Mouse (Mus musculus): Measurements from ENCODE around the gene Gm45713.
"Not testable (repeated sequence)": the region's sequence is repeated elsewhere in the genome, so short reads cannot be mapped to it uniquely, and the experiment has no call there.

Gene Gm45713

GRCm38 (mm10) chr7:45139904-45140723, 4.1 kb upstream of the Gm45713 start:
- DNase-seq: no peak

DNA sequence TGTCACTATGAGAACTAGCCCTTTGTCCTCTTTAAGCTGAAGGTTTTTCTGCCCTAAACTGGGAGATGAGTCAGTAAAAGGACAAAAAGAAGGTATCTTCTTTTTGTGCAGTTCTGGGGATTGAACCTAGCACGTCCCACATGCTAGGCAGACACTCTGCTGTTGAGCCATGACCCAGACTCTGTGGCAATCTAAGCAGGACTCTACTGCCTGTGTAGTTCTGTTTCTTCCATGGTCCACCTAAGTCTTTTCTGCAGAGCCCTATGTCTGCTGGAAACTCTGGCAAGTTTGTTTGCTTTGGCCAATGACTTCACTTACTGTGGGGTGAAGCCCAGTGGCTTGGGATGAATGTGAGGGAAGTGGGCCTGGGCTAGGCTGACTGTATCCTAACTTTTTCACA, 2.4 kb upstream of the Gm45713 start:
- no peak for DNase-seq

- DNase-seq: peak; percentile 60
Observed at GRCm38 (mm10) chr7:45137171-45138006, 1.4 kb upstream of the Gm45713 start.

- peak; percentile 52 for DNase-seq
Observed at GRCm38 (mm10) chr7:45135370-45135769, 661 bp downstream of the Gm45713 start.

- peak; percentile 84 for DNase-seq
Observed at GRCm38 (mm10) chr7:45134544-45135026, 1.4 kb downstream of the Gm45713 start.

- DNase-seq: no peak
Observed at GRCm38 (mm10) chr7:45133446-45134159, 2.4 kb downstream of the Gm45713 start.

- DNase-seq: no peak
Observed at GRCm38 (mm10) chr7:45131850-45132249, 4.2 kb downstream of the Gm45713 start.

DNA sequence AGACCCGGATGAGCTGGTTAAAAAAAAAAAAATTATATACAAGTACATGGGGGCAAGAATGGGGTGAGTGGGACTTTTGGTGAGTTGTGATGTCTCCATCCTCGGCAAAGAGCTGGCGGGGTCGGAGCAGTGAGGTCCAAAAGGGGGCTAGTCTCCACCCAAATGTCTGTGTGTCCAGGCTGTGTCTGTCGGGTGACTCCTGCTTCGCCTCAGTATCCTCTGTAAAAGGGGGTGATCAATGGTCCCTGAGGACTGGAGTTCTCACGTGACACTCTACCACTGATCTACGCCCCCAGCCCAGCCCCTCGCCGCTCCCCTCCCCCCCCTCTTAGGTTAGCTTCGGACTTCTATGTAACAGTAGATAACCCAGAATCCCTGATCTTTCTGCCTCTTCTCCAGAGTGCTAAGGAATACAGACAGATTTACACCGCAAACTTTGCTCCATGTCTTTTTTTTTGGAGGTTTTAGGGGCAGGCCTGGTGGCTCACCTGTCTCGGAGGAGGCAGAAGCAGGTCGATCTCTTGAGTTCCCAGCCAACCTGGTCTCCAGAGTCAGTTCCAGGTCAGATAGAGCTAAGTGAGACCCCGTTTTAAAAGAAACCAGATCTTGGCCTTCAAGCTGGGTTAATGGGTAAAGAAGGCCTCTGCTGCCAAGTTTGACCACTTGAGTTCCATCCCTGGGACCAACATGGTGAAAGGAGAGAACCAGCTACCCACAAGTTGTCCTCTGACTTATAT, 6.1 kb downstream of the Gm45713 start:
- no peak for DNase-seq

- DNase-seq: peak; percentile 56
Observed at GRCm38 (mm10) chr7:45129318-45129717, 6.7 kb downstream of the Gm45713 start.

- peak; percentile 97 for DNase-seq
Observed at GRCm38 (mm10) chr7:45128624-45129246, 7.3 kb downstream of the Gm45713 start, which contains the start of gene Rpl13a. Gene Rpl13a (minus strand): TSS chr7:45128761.

- no peak for DNase-seq
Observed at GRCm38 (mm10) chr7:45127700-45128224, 8.3 kb downstream of the Gm45713 start.

DNA sequence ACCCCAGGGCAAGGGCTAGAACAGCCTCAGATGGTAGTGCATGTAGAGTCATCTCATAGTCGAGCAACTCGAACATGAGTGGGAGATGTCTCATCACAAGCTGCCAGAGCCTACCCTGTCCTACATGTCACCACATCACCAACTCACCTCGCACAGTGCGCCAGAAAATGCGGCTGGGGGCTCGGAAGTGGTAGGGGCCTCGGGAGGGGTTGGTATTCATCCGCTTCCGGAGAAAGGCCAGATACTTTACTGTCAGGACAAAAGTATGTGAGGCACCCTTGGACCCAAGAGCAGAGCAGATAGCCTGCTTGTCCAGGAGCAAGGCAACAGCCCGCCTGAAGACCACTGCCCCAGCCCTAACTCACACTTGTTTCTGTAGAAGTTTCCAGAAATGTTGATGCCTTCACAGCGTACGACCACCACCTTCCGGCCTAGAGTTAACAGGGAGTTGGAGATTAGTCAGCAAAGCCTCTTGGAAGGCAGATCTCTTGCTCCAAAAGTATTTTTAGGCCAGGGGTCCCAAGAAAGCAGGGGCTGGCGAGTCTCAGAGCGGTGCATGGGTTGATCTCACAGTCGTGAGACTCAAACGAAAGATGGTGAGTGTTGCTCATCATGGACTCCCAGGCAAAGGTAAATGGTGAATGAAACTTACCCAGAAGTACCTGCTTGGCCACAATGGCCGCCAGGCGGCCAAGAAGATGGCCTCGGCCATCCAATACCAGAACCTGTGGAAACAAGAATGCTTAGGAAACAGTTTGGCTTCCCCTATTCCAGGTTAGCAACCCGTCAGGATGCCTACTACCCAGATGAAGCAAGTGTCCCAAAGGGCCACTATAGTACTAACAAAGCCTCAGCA, 9.0 kb downstream of the Gm45713 start:
- no peak for DNase-seq

- DNase-seq: no peak
Observed at GRCm38 (mm10) chr7:45126147-45126843, 9.7 kb downstream of the Gm45713 start.

DNA sequence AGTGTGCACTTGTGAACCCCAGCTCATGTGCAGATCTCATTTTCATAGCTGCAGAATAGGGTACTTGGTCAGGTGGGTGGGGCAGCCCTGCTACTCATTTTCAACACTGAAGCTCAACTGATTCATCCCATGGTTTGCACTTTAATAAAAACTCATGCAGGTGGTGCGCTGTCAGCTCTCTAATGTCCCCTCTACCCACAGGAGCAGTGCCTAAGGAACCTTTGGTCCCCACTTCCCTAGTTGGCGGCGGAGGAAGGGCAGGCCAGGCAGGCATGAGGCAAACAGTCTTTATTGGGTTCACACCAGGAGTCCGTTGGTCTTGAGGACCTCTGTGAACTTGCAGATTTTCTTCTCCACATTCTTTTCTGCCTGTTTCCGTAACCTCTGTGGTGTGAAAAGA, 10.4 kb downstream of the Gm45713 start:
- not testable (repeated sequence) for DNase-seq

- peak; percentile 64 for DNase-seq
Observed at GRCm38 (mm10) chr7:45125144-45125600, 10.9 kb downstream of the Gm45713 start.

DNA sequence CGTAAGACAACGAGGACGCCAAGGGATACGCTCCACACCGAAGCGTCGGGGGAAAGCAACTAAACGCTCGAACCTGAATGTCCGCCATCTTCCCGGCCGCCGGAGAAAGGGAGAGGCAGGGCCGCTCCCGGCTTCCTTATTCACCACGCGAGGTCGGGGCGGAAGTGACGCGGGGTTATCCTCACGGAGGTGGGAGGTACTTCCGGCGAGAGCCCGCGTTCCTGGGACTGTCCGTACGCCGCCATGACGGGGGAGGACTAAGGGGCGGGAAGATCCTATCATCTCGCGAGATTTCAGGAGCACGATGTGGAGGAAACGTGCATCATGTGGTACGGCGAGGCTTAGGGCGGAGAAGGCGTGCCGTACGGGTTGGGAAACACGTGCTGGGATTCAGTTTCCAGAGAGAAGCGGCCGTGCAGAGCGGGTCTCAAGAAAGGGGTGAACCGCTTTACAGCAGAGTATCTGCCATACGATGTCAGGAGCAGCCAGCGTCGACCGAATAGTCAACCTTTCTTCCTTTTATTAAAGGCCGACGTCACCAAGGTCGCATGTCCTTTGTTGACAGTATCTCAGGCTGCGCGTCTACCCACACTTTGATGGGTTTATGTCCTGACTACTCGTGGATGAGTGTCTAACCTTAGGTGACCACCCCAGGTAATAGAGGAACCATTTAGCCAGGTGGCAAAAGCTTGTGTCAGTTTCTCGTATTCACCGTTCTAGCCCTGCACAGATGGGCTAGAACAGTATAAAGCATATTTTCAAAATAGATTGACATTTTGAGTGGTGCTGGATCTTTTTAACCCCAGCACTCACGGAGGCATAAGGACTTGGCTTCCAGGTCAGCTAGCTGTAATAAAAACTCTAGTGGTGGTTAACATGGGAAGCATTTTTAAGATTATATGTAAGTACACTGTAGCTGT, 11.5 kb downstream of the Gm45713 start, which contains the start of gene Rps11:
Gene Rps11 (minus strand): TSS at position 216 of the 920 bp plus-strand sequence.
- DNase-seq: peak; percentile 99

DNA sequence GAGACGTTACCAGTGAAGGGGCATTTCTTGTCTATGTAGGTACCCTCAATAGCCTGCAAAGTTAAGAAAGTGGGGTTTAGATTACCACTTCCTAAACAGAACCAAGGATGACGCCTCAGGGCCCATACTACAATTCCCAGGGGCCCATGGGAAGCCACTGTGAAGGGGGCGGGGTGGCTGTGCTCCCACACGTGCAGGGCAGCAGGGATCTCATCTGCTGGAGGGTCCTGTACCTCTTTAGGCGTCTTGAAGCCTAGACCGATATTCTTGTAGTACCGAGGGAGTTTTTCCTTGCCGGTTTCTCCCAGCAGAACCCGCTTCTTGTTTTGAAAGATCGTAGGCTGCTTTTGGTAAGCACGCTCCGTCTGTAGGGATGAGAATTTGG, 12.9 kb downstream of the Gm45713 start:
- DNase-seq: peak; percentile 54

GRCm38 (mm10) chr7:45122561-45123185, 13.4 kb downstream of the Gm45713 start:
- no peak for DNase-seq
